Mouse (Mus musculus) B cell, adult 62 days (primary cell): ENCODE measurements around the gene Gap43. TPM values are rescaled to one million over a fixed set of nuclear protein-coding genes. Genes with fewer than 3 reads are reported as not detected.

Experiments used
- total RNA-seq: library from RNA; stranded (reverse); gene quantifications from 4 replicates; pipeline ENCODE4 v1.2.4, GENCODE M21; 2023

Gap43 gene
- total RNA-seq, result not detected in 4 replicates

DNA sequence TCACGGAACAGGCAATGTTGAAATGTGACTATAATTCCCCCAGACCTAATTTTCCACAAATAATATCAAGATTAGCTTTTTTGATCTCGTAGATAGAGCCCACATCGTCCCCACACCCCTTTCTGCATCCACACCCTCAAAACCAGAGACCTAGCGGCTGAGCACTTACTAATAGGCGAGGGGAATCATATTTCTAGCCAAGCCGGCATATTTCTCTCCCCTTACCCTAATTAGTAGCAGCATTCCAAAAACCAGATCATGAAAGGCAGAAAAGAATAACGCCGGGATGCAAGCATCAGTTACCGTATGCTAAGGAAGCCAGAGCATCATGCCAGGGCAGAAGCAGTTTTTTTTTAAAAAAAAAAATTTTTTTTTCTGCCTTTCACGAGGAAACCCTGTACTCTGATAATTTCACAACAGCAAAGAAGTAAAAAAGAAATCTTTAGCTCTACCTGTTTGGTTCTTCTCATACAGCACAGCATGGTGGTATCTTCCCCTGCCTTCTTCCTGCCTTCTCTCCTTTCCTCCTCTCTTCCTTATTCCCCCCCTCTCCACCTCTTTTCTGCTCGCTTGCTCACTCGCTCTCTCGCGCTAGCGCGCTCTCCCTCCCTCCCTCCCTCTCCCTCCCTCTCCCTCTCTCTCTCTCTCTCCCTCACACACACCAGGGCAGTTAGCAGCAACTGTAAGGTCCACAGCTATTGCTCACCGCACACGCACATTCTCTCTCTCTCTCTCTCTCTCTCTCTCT, at the start of gene Gap43:
Gene Gap43, minus strand, starts transcription at position 631 of the 748 bp plus-strand sequence.

